Mouse (Mus musculus) lung, adult 2 months (tissue): Measurements from ENCODE around the gene Fut2.

Source experiments
- CTCF ChIP-seq: fragments of 200-500 bp; IDR thresholded peaks from 2 replicates; pipeline ENCODE4 v1.5.1; 2011; ENCODE audit warnings: mild to moderate bottlenecking, low read length, control low read depth; ENCODE audit not compliant: insufficient read depth
- POLR2A ChIP-seq: fragments of 200-500 bp; IDR thresholded peaks from 2 replicates; pipeline ENCODE4 v1.6.1; 2011; ENCODE audit warnings: low read depth, mild to moderate bottlenecking, control low read depth, low read length, borderline replicate concordance; ENCODE audit errors: extremely low read depth

GRCm38 (mm10) chr7:45641391-45642040 lies 24.7 kb downstream of the Fut2 start:
- TF ChIP-seq CTCF (no peak), POLR2A (no peak)
